Mouse (Mus musculus) skeletal muscle tissue, postnatal 0 days (tissue): ENCODE data around the gene Olfr938. TPM values are rescaled to one million over a fixed set of nuclear protein-coding genes. Genes with fewer than 3 reads are reported as not detected.

Experiments
- microRNA-seq, 2 experiments: library from miRNA; unstranded; fragments of <30 nt; microRNA quantifications; one replicate each; pipeline ENCODE4; 2016
- polyA plus RNA-seq: library from polyadenylated mRNA; unstranded; fragments of >200 nt; fragmentation: Nextera tagmentation; extraction: Ambion mirVana; gene quantifications from 2 replicates; pipeline ENCODE4 v1.2.1, GENCODE M21; 2015

Olfr938 gene
- not detected in 2 replicates for polyA plus RNA-seq

GRCm38 (mm10) chr9:39078787-39079186 is at the start of gene Olfr938:
Olfr938 (minus strand) TSS chr9:39078887.

GRCm38 (mm10) chr9:39127831-39128230 is 49.1 kb upstream of the Olfr938 start, which contains the start of gene Olfr27:
Olfr27 (plus strand) TSS chr9:39128131.

GRCm38 (mm10) chr9:39064851-39065250 is 13.8 kb downstream of the Olfr938 start, which contains the start of gene Olfr937:
Olfr937 (minus strand) TSS chr9:39064951.

Small RNA genes lying within 50 kb of the gene (microRNA-seq; reads per million reads assigned to microRNA genes)
- 0 reads per million in 2 experiments for gene Gm25032
- gene Gm25529, result 0 reads per million in 2 experiments

Other genes with a start within 250 kb of the Olfr938 start
- not detected in 2 replicates for gene Olfr924, start 234.4 kb downstream of the Olfr938 start, polyA plus RNA-seq
- gene Olfr26, start 223.8 kb downstream of the Olfr938 start, polyA plus RNA-seq, result not detected in 2 replicates
- not detected in 2 replicates for gene Olfr926, start 201.8 kb downstream of the Olfr938 start, polyA plus RNA-seq
- not detected in 2 replicates for gene Olfr930, start 149.1 kb downstream of the Olfr938 start, polyA plus RNA-seq
- gene Olfr933, start 106.6 kb downstream of the Olfr938 start, polyA plus RNA-seq, result not detected in 2 replicates
- not detected in 2 replicates for gene Olfr934, start 90.6 kb downstream of the Olfr938 start, polyA plus RNA-seq
- not detected in 2 replicates for gene Olfr935, start 79.2 kb downstream of the Olfr938 start, polyA plus RNA-seq
- gene Olfr146, start 55.5 kb downstream of the Olfr938 start, polyA plus RNA-seq, result not detected in 2 replicates
- gene Olfr937, start 13.9 kb downstream of the Olfr938 start, polyA plus RNA-seq, result not detected in 2 replicates
- gene Olfr27, start 49.2 kb upstream of the Olfr938 start, polyA plus RNA-seq, result not detected in 2 replicates
- not detected in 2 replicates for gene Olfr943, start 87.4 kb upstream of the Olfr938 start, polyA plus RNA-seq
- gene Olfr944, start 123.0 kb upstream of the Olfr938 start, polyA plus RNA-seq, result not detected in 2 replicates
- not detected in 2 replicates for gene Olfr1537, start 171.1 kb upstream of the Olfr938 start, polyA plus RNA-seq
- gene Olfr945, start 197.9 kb upstream of the Olfr938 start, polyA plus RNA-seq, result not detected in 2 replicates
- not detected in 2 replicates for gene Olfr948, start 247.2 kb upstream of the Olfr938 start, polyA plus RNA-seq